8 mouse cellular contexts compared by ENCODE assay signal in genomic region chr7:84149821-84150220, GRCm38 (mm10). TPM values are rescaled to one million over a fixed set of nuclear protein-coding genes. Genes with fewer than 3 reads are reported as not detected.
DNase-seq lines count a peak whose midpoint lies in the region; ATAC-seq and TF ChIP-seq lines count a peak whose summit lies in the region.

No protein-coding gene starts in this region.

- H3K4me1 ChIP-seq in embryonic facial prominence, embryonic 13.5 days = peaks cover 33% of the 10 kb centered on the region
- H3K4me1 ChIP-seq in kidney, embryonic 15.5 days = peaks cover 54% of the 10 kb centered on the region
- H3K4me1 ChIP-seq in neural tube, embryonic 12.5 days = peaks cover 47% of the 10 kb centered on the region

- H3K36me3 ChIP-seq in embryonic facial prominence, embryonic 13.5 days = no peaks in the 10 kb centered on the region; the same call in 1 of the 2 replicates
- peaks cover 6% of the 10 kb centered on the region for H3K36me3 ChIP-seq in kidney, embryonic 15.5 days
- H3K36me3 ChIP-seq in neural tube, embryonic 12.5 days = no peaks in the 10 kb centered on the region; the same call in 1 of the 2 replicates

- no peak overlapping the region for H3K9ac ChIP-seq in embryonic facial prominence, embryonic 13.5 days
- no peak overlapping the region for H3K9ac ChIP-seq in kidney, embryonic 15.5 days
- no peak overlapping the region for H3K9ac ChIP-seq in neural tube, embryonic 12.5 days

- no peaks in the 10 kb centered on the region for H3K27me3 ChIP-seq in embryonic facial prominence, embryonic 13.5 days
- H3K27me3 ChIP-seq in kidney, embryonic 15.5 days = no peaks in the 10 kb centered on the region
- H3K27me3 ChIP-seq in neural tube, embryonic 12.5 days (replicated peaks) = no peaks in the 10 kb centered on the region

- peak overlapping the region; percentile 93 for H3K4me2 ChIP-seq in embryonic facial prominence, embryonic 13.5 days
- H3K4me2 ChIP-seq in kidney, embryonic 15.5 days = peak overlapping the region; percentile 89
- peak overlapping the region; percentile 90 for H3K4me2 ChIP-seq in neural tube, embryonic 12.5 days (replicated peaks)

- H3K4me3 ChIP-seq in left cerebral cortex, adult 2 months = peak overlapping the region; percentile 76
- peak overlapping the region; percentile 89 for H3K4me3 ChIP-seq in embryonic facial prominence, embryonic 13.5 days
- H3K4me3 ChIP-seq in kidney, embryonic 15.5 days (replicated peaks) = peak overlapping the region; percentile 73
- peak overlapping the region; percentile 90 for H3K4me3 ChIP-seq in neural tube, embryonic 12.5 days

- H3K9me3 ChIP-seq in embryonic facial prominence, embryonic 13.5 days = no peaks in the 10 kb centered on the region
- no peaks in the 10 kb centered on the region for H3K9me3 ChIP-seq in kidney, embryonic 15.5 days (replicated peaks)
- H3K9me3 ChIP-seq in neural tube, embryonic 12.5 days = no peaks in the 10 kb centered on the region

- no peak for ATAC-seq in embryonic facial prominence, embryonic 13.5 days (ENCODE audit: insufficient number of reproducible peaks, insufficient read depth, low FRiP score, low TSS enrichment, low read depth)
- ATAC-seq in kidney, embryonic 15.5 days (replicated peaks; ENCODE audit: low FRiP score) = no peak
- no peak for ATAC-seq in neural tube, embryonic 12.5 days (ENCODE audit: low FRiP score, low read depth)

- 49% methylated on average over 4 of the region's 4 CpGs for WGBS in embryonic facial prominence, embryonic 13.5 days
- 68% methylated on average over 4 of the region's 4 CpGs for WGBS in kidney, embryonic 15.5 days
- 75% methylated on average over 4 of the region's 4 CpGs for WGBS in neural tube, embryonic 12.5 days

- TF ChIP-seq CTCF in left cerebral cortex, adult 2 months (IDR thresholded peaks at IDR 0.05) = no peak

- intact Hi-C loops in left cerebral cortex, adult 2 months (cut with DNase I) = loop anchor here (5.0 kb wide), 1 partner anchor 92 kb away; no protein-coding TSS in a partner anchor
- intact Hi-C loops in left cerebral cortex, postnatal 4 days (cut with DNase I) = no loop called here
- intact Hi-C loops in gastrocnemius, postnatal 14 days (cut with DNase I; ENCODE audit: low total_unique reads) = no loop called here

- H3K27ac ChIP-seq in left cerebral cortex, adult 2 months = no peak overlapping the region
- H3K27ac ChIP-seq in embryonic facial prominence, embryonic 13.5 days = no peak overlapping the region
- H3K27ac ChIP-seq in kidney, embryonic 15.5 days = no peak overlapping the region
- H3K27ac ChIP-seq in neural tube, embryonic 12.5 days = no peak overlapping the region

- DNase-seq in left cerebral cortex, adult 2 months (ENCODE audit: extremely low spot score in 1 of 2, low spot score in 2 of 2) = no peak
- DNase-seq in left cerebral cortex, postnatal 4 days = no peak
- DNase-seq in T-cell, adult 2 months (ENCODE audit: low spot score) = no peak
- no peak for DNase-seq in spleen, adult 18-20 months
- DNase-seq in gastrocnemius, postnatal 14 days = no peak

RNA-seq across cellular contexts. Expression of gene Abhd17c, which starts 1.9 kb away (rescaled TPM):
- total RNA-seq in left cerebral cortex, adult 2 months (2021) = 10 to 100 TPM; 33.3 to 37.6 TPM
- total RNA-seq in left cerebral cortex, postnatal 4 days (2021) = 100 to 1,000 TPM; 108 to 112 TPM
- 11.7 and 26.0 TPM in 2 replicates for polyA plus RNA-seq in embryonic facial prominence, embryonic 13.5 days (2015; fragmentation: Nextera tagmentation; extraction: Ambion mirVana)
- 45.7 and 47.5 TPM in 2 replicates for polyA plus RNA-seq in kidney, embryonic 15.5 days (2015; fragmentation: Nextera tagmentation; extraction: Ambion mirVana)
- 93.1 and 95.5 TPM in 2 replicates for polyA plus RNA-seq in neural tube, embryonic 12.5 days (2016; fragmentation: Nextera tagmentation; extraction: Ambion mirVana)
- 1 to 10 TPM; 4.4 to 5.6 TPM for total RNA-seq in gastrocnemius, postnatal 14 days (2021)

Comparison
In these comparisons a context has a peak if more than half of its experiments do, and no peak if none do; other contexts are left out.
1. RNA of gene Abhd17c, which starts 1.9 kb away (total RNA-seq): 108 to 112 TPM in left cerebral cortex, postnatal 4 days and 33.3 to 37.6 TPM in left cerebral cortex, adult 2 months; 4.4 to 5.6 TPM in gastrocnemius, postnatal 14 days; every median in the first group is over 4 times any median in the second.
2. Peak in every context shown above with its lines, with median percentiles within 50 percentile points of each other: H3K4me3 ChIP-seq and H3K4me2 ChIP-seq.